Mouse (Mus musculus): ENCODE measurements around the gene a. TPM values are rescaled to one million over a fixed set of nuclear protein-coding genes. Genes with fewer than 3 reads are reported as not detected.

Gene a
- total and polyA plus RNA-seq, 3 experiments: 7.8 to 23.8 (median 10.9) TPM

DNA sequence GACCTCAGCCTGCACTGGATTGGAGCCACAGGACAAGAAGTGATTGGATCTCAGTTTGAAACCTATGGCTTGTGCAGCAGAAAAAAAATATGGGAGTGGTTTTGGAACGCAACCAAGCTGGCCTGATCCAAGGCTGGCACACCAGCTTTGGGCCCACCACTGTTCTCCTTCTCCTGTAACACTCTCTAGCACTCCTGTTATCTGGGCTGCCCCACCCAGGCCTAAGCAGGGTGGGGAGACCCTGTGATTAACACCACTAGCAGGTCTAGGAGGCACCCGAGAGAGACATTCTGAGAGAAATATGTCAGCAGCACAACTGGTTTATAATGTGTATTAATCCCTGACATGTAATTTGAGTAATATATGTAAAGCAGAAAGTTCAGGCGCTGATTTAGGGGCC lies 28.0 kb upstream of the a start:
- DNase-seq (ENCODE audit: extremely low read depth): no peak
- no peaks in the 10 kb centered on the region for H3K27me3 ChIP-seq (replicated peaks)
- in situ Hi-C loops (cut with MboI; ENCODE audit: low pct_ligation_motif_present, low pct_unique_long_range_greater_than_20kb, low sequenced_read_pairs) (no loop called here), dilution Hi-C loops (cut with MboI; ENCODE audit: extremely low pct_ligation_motif_present, extremely low pct_unique_long_range_greater_than_20kb, low sequenced_read_pairs) (no loop called here)
- H3K9me3 ChIP-seq (replicated peaks; ENCODE audit: low read length): peaks cover 16% of the 10 kb centered on the region
- TF ChIP-seq IRF4 (IDR thresholded peaks at IDR 0.05; ENCODE audit: low read depth, low read length): no peak
- TF ChIP-seq CHD1 (IDR thresholded peaks at IDR 0.05; ENCODE audit: low read depth, low read length): no peak
- no peak for TF ChIP-seq JUND (conservative IDR thresholded peaks at IDR 0.05; ENCODE audit: low read depth, low read length)
- TF ChIP-seq MYC (IDR thresholded peaks at IDR 0.05; ENCODE audit: low read depth, low read length): no peak
- no peak for TF ChIP-seq GABPA (IDR thresholded peaks at IDR 0.05; ENCODE audit: insufficient replicate concordance, low read depth, low read length)
- no peak for TF ChIP-seq ELF1 (IDR thresholded peaks at IDR 0.05; ENCODE audit: low read depth, low read length)
- no peak for TF ChIP-seq PAX5 (IDR thresholded peaks at IDR 0.05; ENCODE audit: low read length)
- TF ChIP-seq E2F4 (IDR thresholded peaks at IDR 0.05; ENCODE audit: insufficient replicate concordance, low read depth, low read length): no peak
- no peak for TF ChIP-seq ETS1 (conservative IDR thresholded peaks at IDR 0.05; ENCODE audit: low read depth, low read length)
- TF ChIP-seq NELFE (IDR thresholded peaks at IDR 0.05; ENCODE audit: low read depth, low read length): no peak
- TF ChIP-seq POLR2AphosphoS2 (IDR thresholded peaks at IDR 0.05; ENCODE audit: low read depth, low read length): no peak
- TF ChIP-seq BHLHE40 (IDR thresholded peaks at IDR 0.05; ENCODE audit: low read depth, low read length): no peak
- H3K36me3 ChIP-seq (replicated peaks in 1 of 2; ENCODE audit: control insufficient read depth in 1 of 2, insufficient read depth in 1 of 2, low read length in 1 of 2): no peaks in the 10 kb centered on the region
- no peaks in the 10 kb centered on the region for H3K79me2 ChIP-seq (replicated peaks; ENCODE audit: control insufficient read depth, extremely low read depth, insufficient read depth, poor library complexity, severe bottlenecking)
- peaks cover 3 to 34% of the 10 kb centered on the region in 2 experiments; a peak in 3 of 4 replicates for H3K4me1 ChIP-seq (ENCODE audit: control insufficient read depth in 1 of 2, insufficient read depth in 2 of 2)
- no peak overlapping the region for H3K27ac ChIP-seq (ENCODE audit: insufficient read depth, low read depth)
- H3K9ac ChIP-seq (ENCODE audit: insufficient read depth, low read depth): no peak overlapping the region
- no peak overlapping the region for H3K4me2 ChIP-seq (ENCODE audit: insufficient read depth, low read depth, poor library complexity, severe bottlenecking)
- no peak overlapping the region for H3K4me3 ChIP-seq (replicated peaks in 1 of 3; ENCODE audit: low read depth in 2 of 3, low read length in 2 of 3, poor library complexity in 1 of 3)

DNA sequence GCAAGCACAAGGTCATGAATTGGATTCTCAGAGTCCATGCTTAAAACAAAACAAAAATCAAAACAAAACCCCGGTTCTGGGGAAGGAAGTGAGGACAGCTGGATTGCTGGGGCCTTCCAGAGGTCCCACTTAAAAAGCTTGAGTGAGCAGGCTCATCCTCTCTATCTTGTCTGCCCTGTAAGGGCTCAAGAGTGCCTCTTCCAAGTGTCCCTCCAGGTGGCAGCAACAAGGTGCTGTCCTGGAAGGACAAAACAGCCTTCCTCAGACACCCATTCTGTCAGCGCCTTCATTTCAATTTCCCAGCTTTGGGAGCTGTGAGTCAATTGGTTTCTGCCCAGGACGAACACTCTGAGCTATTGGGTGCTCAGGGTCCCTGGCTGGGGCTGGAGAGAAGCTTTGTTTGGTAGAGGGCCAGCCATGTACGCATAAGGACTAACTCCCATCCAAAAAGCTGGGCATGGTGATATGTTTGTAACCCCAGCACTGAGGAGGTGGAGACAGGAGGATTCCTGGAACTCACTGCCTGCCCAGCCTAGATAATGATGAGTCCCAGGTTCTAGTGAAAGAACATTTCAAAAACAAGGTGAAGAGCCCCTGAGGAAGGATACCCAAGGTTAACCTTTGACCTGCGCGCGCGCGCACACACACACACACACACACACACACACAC lies 26.2 kb upstream of the a start:
- no peaks in the 10 kb centered on the region for H3K79me2 ChIP-seq (replicated peaks; ENCODE audit: control insufficient read depth, extremely low read depth, insufficient read depth, poor library complexity, severe bottlenecking)
- DNase-seq (ENCODE audit: extremely low read depth): no peak
- TF ChIP-seq MYC (IDR thresholded peaks at IDR 0.05; ENCODE audit: low read depth, low read length): no peak
- no peak for TF ChIP-seq GABPA (IDR thresholded peaks at IDR 0.05; ENCODE audit: insufficient replicate concordance, low read depth, low read length)
- no peak for TF ChIP-seq ZKSCAN1 (IDR thresholded peaks at IDR 0.05; ENCODE audit: borderline replicate concordance, low read depth, low read length)
- TF ChIP-seq HCFC1 (IDR thresholded peaks at IDR 0.05; ENCODE audit: low read depth, low read length): no peak
- TF ChIP-seq SMC3 (IDR thresholded peaks at IDR 0.05; ENCODE audit: low read depth, low read length): peak; percentile 43
- peak; percentile 40 for TF ChIP-seq RAD21 (IDR thresholded peaks at IDR 0.05; ENCODE audit: low read depth, low read length)
- TF ChIP-seq TCF12 (IDR thresholded peaks at IDR 0.05; ENCODE audit: low read depth, low read length): no peak
- TF ChIP-seq USF2 (conservative IDR thresholded peaks at IDR 0.05; ENCODE audit: low read depth, low read length): no peak
- TF ChIP-seq NRF1 (IDR thresholded peaks at IDR 0.05; ENCODE audit: low read depth, low read length): no peak
- no peak for TF ChIP-seq IRF4 (IDR thresholded peaks at IDR 0.05; ENCODE audit: low read depth, low read length)
- TF ChIP-seq MAFK (IDR thresholded peaks at IDR 0.05; ENCODE audit: insufficient replicate concordance, low read length): no peak
- TF ChIP-seq POLR2AphosphoS2 (IDR thresholded peaks at IDR 0.05; ENCODE audit: low read depth, low read length): no peak
- TF ChIP-seq MEF2A (IDR thresholded peaks at IDR 0.05; ENCODE audit: borderline replicate concordance, low read depth, low read length): no peak
- TF ChIP-seq SIN3A (IDR thresholded peaks at IDR 0.05; ENCODE audit: low read length): no peak
- no peak for TF ChIP-seq UBTF (IDR thresholded peaks at IDR 0.05; ENCODE audit: low read depth, low read length)
- TF ChIP-seq RCOR1 (conservative IDR thresholded peaks at IDR 0.05; ENCODE audit: low read depth, low read length): no peak
- no peak for TF ChIP-seq BHLHE40 (IDR thresholded peaks at IDR 0.05; ENCODE audit: low read depth, low read length)
- peak in 1 of 2 experiments; percentile 57; a peak in 2 of 4 replicates for TF ChIP-seq CTCF (conservative IDR thresholded peaks at IDR 0.05 in 1 of 2, IDR thresholded peaks at IDR 0.05 in 1 of 2; ENCODE audit: low read depth in 2 of 2, low read length in 2 of 2)
- TF ChIP-seq ZMIZ1 (IDR thresholded peaks at IDR 0.05; ENCODE audit: low read depth, low read length): no peak
- no peak for TF ChIP-seq ZNF384 (IDR thresholded peaks at IDR 0.05; ENCODE audit: low read depth, low read length)
- TF ChIP-seq ZC3H11A (IDR thresholded peaks at IDR 0.05; ENCODE audit: low read depth, low read length): no peak
- no peak for TF ChIP-seq ELF1 (IDR thresholded peaks at IDR 0.05; ENCODE audit: low read depth, low read length)
- in situ Hi-C loops (cut with MboI; ENCODE audit: low pct_ligation_motif_present, low pct_unique_long_range_greater_than_20kb, low sequenced_read_pairs) (no loop called here), dilution Hi-C loops (cut with MboI; ENCODE audit: extremely low pct_ligation_motif_present, extremely low pct_unique_long_range_greater_than_20kb, low sequenced_read_pairs) (no loop called here)
- H3K4me3 ChIP-seq (replicated peaks in 1 of 3; ENCODE audit: low read depth in 2 of 3, low read length in 2 of 3, poor library complexity in 1 of 3): no peak overlapping the region
- peaks cover 14% of the 10 kb centered on the region for H3K9me3 ChIP-seq (replicated peaks; ENCODE audit: low read length)
- H3K36me3 ChIP-seq (replicated peaks in 1 of 2; ENCODE audit: control insufficient read depth in 1 of 2, insufficient read depth in 1 of 2, low read length in 1 of 2): no peaks in the 10 kb centered on the region
- H3K27ac ChIP-seq (ENCODE audit: insufficient read depth, low read depth): no peak overlapping the region
- no peak overlapping the region for H3K4me2 ChIP-seq (ENCODE audit: insufficient read depth, low read depth, poor library complexity, severe bottlenecking)
- no peaks in the 10 kb centered on the region for H3K27me3 ChIP-seq (replicated peaks)
- H3K9ac ChIP-seq (ENCODE audit: insufficient read depth, low read depth): no peak overlapping the region
- peaks cover 3 to 38% of the 10 kb centered on the region in 2 experiments; a peak in 3 of 4 replicates for H3K4me1 ChIP-seq (ENCODE audit: control insufficient read depth in 1 of 2, insufficient read depth in 2 of 2)

Data from CH12.LX (cell line).